Mouse (Mus musculus) lung, embryonic 15.5 days (tissue): Measurements from ENCODE around the gene Oasl1. TPM values are rescaled to one million over a fixed set of nuclear protein-coding genes. Genes with fewer than 3 reads are reported as not detected.
"Not testable (repeated sequence)": the region's sequence is repeated elsewhere in the genome, so short reads cannot be mapped to it uniquely, and the experiment has no call there.

Experiments
- ATAC-seq: fragments of 200-750 bp; cut with Nextera tagmentation; 2 replicates; pipeline ENCODE4 v1.8.0; 2017; ENCODE audit warnings: moderate number of reproducible peaks, borderline replicate concordance; ENCODE audit not compliant: low FRiP score, low TSS enrichment; ENCODE audit errors: extremely low read depth
- H3K27ac ChIP-seq: fragments of 300-500 bp; sonication (generic); 2 replicates; pipeline ENCODE4 v1.5.1; 2015; ENCODE audit warnings: moderate library complexity, mild to moderate bottlenecking, inconsistent platforms
- H3K27me3 ChIP-seq: fragments of 300-500 bp; sonication (generic); 2 replicates; pipeline ENCODE4 v1.6.1; 2015; ENCODE audit warnings: inconsistent platforms
- H3K36me3 ChIP-seq: fragments of 300-500 bp; sonication (generic); 2 replicates; pipeline ENCODE4 v1.6.1; 2015; ENCODE audit warnings: inconsistent platforms
- H3K4me1 ChIP-seq: fragments of 300-500 bp; sonication (generic); 2 replicates; pipeline ENCODE4 v1.6.1; 2015; ENCODE audit warnings: inconsistent platforms
- H3K4me2 ChIP-seq: fragments of 300-500 bp; sonication (generic); 2 replicates; pipeline ENCODE4 v1.6.1; 2015; ENCODE audit warnings: inconsistent platforms, mild to moderate bottlenecking, moderate library complexity
- H3K4me3 ChIP-seq: fragments of 300-500 bp; sonication (generic); 2 replicates; pipeline ENCODE4 v1.5.1; 2015; ENCODE audit warnings: mild to moderate bottlenecking, inconsistent platforms
- H3K9ac ChIP-seq: fragments of 300-500 bp; sonication (generic); 2 replicates; pipeline ENCODE4 v1.6.1; 2015; ENCODE audit warnings: inconsistent platforms
- H3K9me3 ChIP-seq: fragments of 300-500 bp; sonication (generic); 2 replicates; pipeline ENCODE4 v1.6.1; 2016; ENCODE audit warnings: inconsistent platforms
- WGBS: fragments of 180-500 bp; shearing (Covaris S2); methylation state at CpG from one replicate; pipeline ENCODE4 v1.1.7; 2015; 5-methylcytosine and 5-hydroxymethylcytosine counted together
- polyA plus RNA-seq: library from polyadenylated mRNA; unstranded; fragments of >200 nt; fragmentation: Nextera tagmentation; extraction: Ambion mirVana; gene quantifications from 2 replicates; pipeline ENCODE4 v1.2.1, GENCODE M21; 2015

Oasl1 gene
- polyA plus RNA-seq, 1 experiment from 2014 or later = 0.70 TPM

- ATAC-seq = no peak
- H3K27ac ChIP-seq = no peak overlapping the region
- no peaks in the 10 kb centered on the region for H3K9me3 ChIP-seq
- WGBS = 66% methylated on average over 7 of the region's 7 CpGs
- no peak overlapping the region for H3K4me2 ChIP-seq
- H3K27me3 ChIP-seq = no peaks in the 10 kb centered on the region
- no peak overlapping the region for H3K9ac ChIP-seq
- peaks cover 13% of the 10 kb centered on the region; the same call in 1 of the 2 replicates for H3K4me1 ChIP-seq
- H3K4me3 ChIP-seq = no peak overlapping the region
- no peaks in the 10 kb centered on the region for H3K36me3 ChIP-seq
These were observed 24.2 kb upstream of the Oasl1 start for GRCm38 (mm10) chr5:114898857-114899256.

GRCm38 (mm10) chr5:114902413-114902812 is 20.6 kb upstream of the Oasl1 start:
- no peaks in the 10 kb centered on the region for H3K36me3 ChIP-seq
- H3K27me3 ChIP-seq = no peaks in the 10 kb centered on the region
- WGBS = 33% methylated on average over 1 of the region's 1 CpGs
- H3K4me1 ChIP-seq = 0 out of 2 replicates have a peak, but pooled peaks cover 5% of the 10 kb centered on the region
- no peak overlapping the region for H3K27ac ChIP-seq
- no peak overlapping the region for H3K9ac ChIP-seq
- no peaks in the 10 kb centered on the region for H3K9me3 ChIP-seq
- no peak overlapping the region for H3K4me2 ChIP-seq
- no peak overlapping the region for H3K4me3 ChIP-seq
- no peak for ATAC-seq

- H3K9me3 ChIP-seq = no peaks in the 10 kb centered on the region
- H3K27ac ChIP-seq = no peak overlapping the region
- no peak overlapping the region for H3K4me3 ChIP-seq
- WGBS = 51% methylated on average over 13 of the region's 13 CpGs
- no peak overlapping the region for H3K9ac ChIP-seq
- ATAC-seq = no peak
- no peaks in the 10 kb centered on the region for H3K4me1 ChIP-seq
- H3K4me2 ChIP-seq = no peak overlapping the region
- H3K36me3 ChIP-seq = no peaks in the 10 kb centered on the region
- H3K27me3 ChIP-seq = no peaks in the 10 kb centered on the region
These were observed 14.3 kb upstream of the Oasl1 start for GRCm38 (mm10) chr5:114908598-114909305.

GRCm38 (mm10) chr5:114913686-114914085 is 9.4 kb upstream of the Oasl1 start:
- no peak overlapping the region for H3K27ac ChIP-seq
- ATAC-seq = no peak
- no peaks in the 10 kb centered on the region for H3K27me3 ChIP-seq
- no peaks in the 10 kb centered on the region for H3K4me1 ChIP-seq
- no peaks in the 10 kb centered on the region for H3K36me3 ChIP-seq
- H3K9me3 ChIP-seq = no peaks in the 10 kb centered on the region
- H3K4me2 ChIP-seq = no peak overlapping the region
- no peak overlapping the region for H3K9ac ChIP-seq
- WGBS = 57% methylated on average over 4 of the region's 4 CpGs
- H3K4me3 ChIP-seq = no peak overlapping the region

- Histone ChIP-seq H3K4me3 (no peak overlapping the region), H3K9ac (no peak overlapping the region), H3K4me1 (no peaks in the 10 kb centered on the region), H3K27ac (no peak overlapping the region), H3K36me3 (no peaks in the 10 kb centered on the region), H3K27me3 (no peaks in the 10 kb centered on the region), H3K9me3 (no peaks in the 10 kb centered on the region), H3K4me2 (no peak overlapping the region)
- 57% methylated on average over 8 of the region's 8 CpGs for WGBS
- no peak for ATAC-seq
These were observed 8.2 kb upstream of the Oasl1 start for GRCm38 (mm10) chr5:114914855-114915254.

GRCm38 (mm10) chr5:114915854-114916253 is 7.2 kb upstream of the Oasl1 start:
- Histone ChIP-seq H3K9ac (no peak overlapping the region), H3K27me3 (no peaks in the 10 kb centered on the region), H3K27ac (no peak overlapping the region), H3K9me3 (no peaks in the 10 kb centered on the region), H3K36me3 (no peaks in the 10 kb centered on the region), H3K4me3 (no peak overlapping the region), H3K4me1 (no peaks in the 10 kb centered on the region), H3K4me2 (no peak overlapping the region)
- ATAC-seq = no peak
- WGBS = 68% methylated on average over 5 of the region's 5 CpGs

- Histone ChIP-seq H3K9me3 (no peaks in the 10 kb centered on the region), H3K27ac (no peak overlapping the region), H3K4me1 (no peaks in the 10 kb centered on the region), H3K36me3 (no peaks in the 10 kb centered on the region), H3K4me2 (no peak overlapping the region), H3K9ac (no peak overlapping the region), H3K27me3 (no peaks in the 10 kb centered on the region), H3K4me3 (no peak overlapping the region)
- 67% methylated on average over 4 of the region's 4 CpGs for WGBS
- ATAC-seq = no peak
These were observed 6.3 kb upstream of the Oasl1 start for GRCm38 (mm10) chr5:114916777-114917176.

GRCm38 (mm10) chr5:114917357-114917756 is 5.7 kb upstream of the Oasl1 start:
- not testable (repeated sequence) for H3K9me3 ChIP-seq, H3K27me3 ChIP-seq, H3K4me3 ChIP-seq, ATAC-seq, H3K4me1 ChIP-seq, H3K9ac ChIP-seq, H3K36me3 ChIP-seq, H3K27ac ChIP-seq, H3K4me2 ChIP-seq
- 86% methylated on average over 5 of the region's 5 CpGs for WGBS

GRCm38 (mm10) chr5:114921551-114922365 is 1.3 kb upstream of the Oasl1 start:
- Histone ChIP-seq H3K27me3 (no peaks in the 10 kb centered on the region), H3K27ac (no peak overlapping the region), H3K9ac (no peak overlapping the region), H3K4me1 (peaks cover 11% of the 10 kb centered on the region), H3K36me3 (no peaks in the 10 kb centered on the region), H3K9me3 (no peaks in the 10 kb centered on the region), H3K4me2 (no peak overlapping the region), H3K4me3 (no peak overlapping the region)
- ATAC-seq = no peak
- 67% methylated on average over 19 of the region's 19 CpGs for WGBS

- Histone ChIP-seq H3K9me3 (no peaks in the 10 kb centered on the region), H3K36me3 (no peaks in the 10 kb centered on the region), H3K27ac (no peak overlapping the region), H3K4me2 (no peak overlapping the region; the same call in 1 of the 2 replicates), H3K4me1 (peaks cover 11% of the 10 kb centered on the region), H3K27me3 (no peaks in the 10 kb centered on the region), H3K9ac (no peak overlapping the region), H3K4me3 (no peak overlapping the region)
- 58% methylated on average over 10 of the region's 10 CpGs for WGBS
- ATAC-seq = no peak
These were observed 691 bp upstream of the Oasl1 start for GRCm38 (mm10) chr5:114922366-114922731.

- WGBS = 73% methylated on average over 1 of the region's 1 CpGs
- ATAC-seq = no peak
- no peaks in the 10 kb centered on the region for H3K36me3 ChIP-seq
These were observed 3.2 kb downstream of the Oasl1 start for GRCm38 (mm10) chr5:114926153-114926684.

GRCm38 (mm10) chr5:114926753-114927152 is 3.7 kb downstream of the Oasl1 start:
- Histone ChIP-seq H3K36me3 (no peaks in the 10 kb centered on the region), H3K27me3 (no peaks in the 10 kb centered on the region), H3K4me2 (no peak overlapping the region), H3K27ac (no peak overlapping the region), H3K4me3 (no peak overlapping the region), H3K9me3 (no peaks in the 10 kb centered on the region), H3K4me1 (peaks cover 11% of the 10 kb centered on the region), H3K9ac (no peak overlapping the region)
- WGBS = 80% methylated on average over 9 of the region's 9 CpGs
- ATAC-seq = no peak

More at GRCm38 (mm10) chr5:114926153-114926684, 3.2 kb downstream of the Oasl1 start:
- no peak overlapping the region for H3K27ac ChIP-seq
- no peak overlapping the region for H3K4me3 ChIP-seq
- no peaks in the 10 kb centered on the region for H3K27me3 ChIP-seq
- H3K4me2 ChIP-seq = no peak overlapping the region
- H3K4me1 ChIP-seq = peaks cover 11% of the 10 kb centered on the region
- no peaks in the 10 kb centered on the region for H3K9me3 ChIP-seq
- H3K9ac ChIP-seq = no peak overlapping the region
